Mouse (Mus musculus): ENCODE measurements around the gene Phf21b. TPM values are rescaled to one million over a fixed set of nuclear protein-coding genes. Genes with fewer than 3 reads are reported as not detected.

Gene Phf21b
- total RNA-seq, 2 experiments from 2014 or later, result not detected

- ATAC-seq (replicated peaks; ENCODE audit: low FRiP score, poor library complexity, severe bottlenecking), result no peak
Observed at GRCm38 (mm10) chr15:84736346-84736993, 119.4 kb downstream of the Phf21b start.

Other genes starting within 250 kb of the Phf21b start
- 5.4 TPM in 1 of 2 replicates, not detected in the other for gene Prr5, start 186.4 kb downstream of the Phf21b start, total RNA-seq (2015; ENCODE audit: low replicate concordance)
- 0.39 TPM in 1 of 2 replicates, not detected in the other for gene Prr5, start 186.4 kb downstream of the Phf21b start, total RNA-seq (2017; ENCODE audit: low replicate concordance)
- gene Arhgap8, start 136.0 kb downstream of the Phf21b start, total RNA-seq (2015; ENCODE audit: low replicate concordance), result not detected in 2 replicates
- gene Arhgap8, start 136.0 kb downstream of the Phf21b start, total RNA-seq (2017; ENCODE audit: low replicate concordance), result not detected in 2 replicates
- 0.72 and 0.84 TPM in 2 replicates for gene Gm29666, start 64.0 kb upstream of the Phf21b start, total RNA-seq (2015; ENCODE audit: low replicate concordance)
- 0.90 and 1.1 TPM in 2 replicates for gene Gm29666, start 64.0 kb upstream of the Phf21b start, total RNA-seq (2017; ENCODE audit: low replicate concordance)
- gene Nup50, start 67.4 kb upstream of the Phf21b start, total RNA-seq (2015; ENCODE audit: low replicate concordance), result 47.8 and 55.1 TPM in 2 replicates
- 71.5 and 99.2 TPM in 2 replicates for gene Nup50, start 67.4 kb upstream of the Phf21b start, total RNA-seq (2017; ENCODE audit: low replicate concordance)
- 5.0 and 5.4 TPM in 2 replicates for gene 5031439G07Rik, start 132.5 kb upstream of the Phf21b start, total RNA-seq (2015; ENCODE audit: low replicate concordance)
- gene 5031439G07Rik, start 132.5 kb upstream of the Phf21b start, total RNA-seq (2017; ENCODE audit: low replicate concordance), result 3.2 and 8.9 TPM in 2 replicates
- gene Upk3a, start 161.1 kb upstream of the Phf21b start, total RNA-seq (2015; ENCODE audit: low replicate concordance), result not detected in 2 replicates
- not detected in 2 replicates for gene Upk3a, start 161.1 kb upstream of the Phf21b start, total RNA-seq (2017; ENCODE audit: low replicate concordance)
- 2.2 and 3.8 TPM in 2 replicates for gene Fam118a, start 172.9 kb upstream of the Phf21b start, total RNA-seq (2015; ENCODE audit: low replicate concordance)
- 1.8 and 22.4 TPM in 2 replicates for gene Fam118a, start 172.9 kb upstream of the Phf21b start, total RNA-seq (2017; ENCODE audit: low replicate concordance)

Measured in erythroid progenitor cell, adult 5-6 weeks (primary cell).